Mouse (Mus musculus) adrenal gland, adult 18-20 months (tissue): Measurements from ENCODE around the gene Ndufb10. TPM values are rescaled to one million over a fixed set of nuclear protein-coding genes. Genes with fewer than 3 reads are reported as not detected.

Experiments used
- DNase-seq, 2 experiments: peaks; one replicate each; pipeline ENCODE4 v3.0.0; 2021 to 2022; ENCODE audit warnings: low spot score in 2 of 2
- long read RNA-seq, 2 experiments: library from polyadenylated mRNA; stranded (forward); transcript quantifications; one replicate each; pipeline ENCODE4 v2.0.0; 2021
- total RNA-seq, 2 experiments: library from RNA; stranded (reverse); gene quantifications; 1 replicate in 1 of 2; 2 replicates in 1 of 2; pipeline ENCODE4 v1.2.3; 2021

The Ndufb10 gene
- total RNA-seq = 100 to 1,000 TPM; 239 to 321 TPM
- long read RNA-seq, experiment 1, transcript Ndufb10-201 (4 exons, 732 nt) = major isoform, 79 of 86 reads
- long read RNA-seq, experiment 1, partial matches to known transcripts = 0 of 86 reads
- long read RNA-seq, experiment 1, other reads (novel, unspliced or antisense) = 6 of 86 reads
- long read RNA-seq, experiment 2, transcript Ndufb10-201 (4 exons, 732 nt) = major isoform, 370 of 398 reads
- long read RNA-seq, experiment 2, partial matches to known transcripts = 19 of 398 reads
- long read RNA-seq, experiment 2, other reads (novel, unspliced or antisense) = 7 of 398 reads

GRCm38 (mm10) chr17:24724184-24724583, at the start of gene Ndufb10:
Gene Ndufb10 (minus strand): TSS chr17:24724478.
- DNase-seq = peak; percentile 98 to 99

- DNase-seq = no peak
Observed at GRCm38 (mm10) chr17:24773241-24773640, 49.0 kb upstream of the Ndufb10 start.

- no peak for DNase-seq
Observed at GRCm38 (mm10) chr17:24769146-24769545, 44.9 kb upstream of the Ndufb10 start.

GRCm38 (mm10) chr17:24766266-24766875, 42.1 kb upstream of the Ndufb10 start:
- DNase-seq = no peak

- no peak for DNase-seq
Observed at GRCm38 (mm10) chr17:24765016-24765905, 41.0 kb upstream of the Ndufb10 start.

- DNase-seq = no peak
Observed at GRCm38 (mm10) chr17:24761121-24761520, 36.8 kb upstream of the Ndufb10 start.

- DNase-seq = no peak
Observed at GRCm38 (mm10) chr17:24757394-24757793, 33.1 kb upstream of the Ndufb10 start.

GRCm38 (mm10) chr17:24752415-24753394, 28.4 kb upstream of the Ndufb10 start, which contains the start of gene Hs3st6:
Gene Hs3st6 (plus strand): TSS chr17:24752988.
- peak; percentile 36 to 50 for DNase-seq

- DNase-seq = no peak
Observed at GRCm38 (mm10) chr17:24751528-24751927, 27.2 kb upstream of the Ndufb10 start.

GRCm38 (mm10) chr17:24746986-24747385, 22.7 kb upstream of the Ndufb10 start:
- no peak for DNase-seq

GRCm38 (mm10) chr17:24745526-24746497, 21.5 kb upstream of the Ndufb10 start:
- DNase-seq = peak; percentile 82 to 85

GRCm38 (mm10) chr17:24744381-24744780, 20.1 kb upstream of the Ndufb10 start:
- no peak for DNase-seq

GRCm38 (mm10) chr17:24743896-24744295, 19.6 kb upstream of the Ndufb10 start:
- DNase-seq = no peak

- no peak for DNase-seq
Observed at GRCm38 (mm10) chr17:24742307-24742706, 18.0 kb upstream of the Ndufb10 start.

GRCm38 (mm10) chr17:24739926-24740325, 15.6 kb upstream of the Ndufb10 start:
- no peak for DNase-seq

GRCm38 (mm10) chr17:24738238-24738637, 14.0 kb upstream of the Ndufb10 start:
- DNase-seq = no peak

GRCm38 (mm10) chr17:24737135-24737810, 13.0 kb upstream of the Ndufb10 start:
- DNase-seq = no peak

GRCm38 (mm10) chr17:24736330-24737051, 12.2 kb upstream of the Ndufb10 start, which contains the start of gene Msrb1:
Gene Msrb1 (plus strand): TSS chr17:24736642.
- DNase-seq = peak; percentile 85 to 89
